Mouse (Mus musculus): ENCODE measurements at regions not wholly inside any gene's neighbourhood (a gene's known extent, or its start where the extent isn't known, plus 50 kb on each side); places are given as distances from the start of the nearest gene placed in this dataset.

DNA sequence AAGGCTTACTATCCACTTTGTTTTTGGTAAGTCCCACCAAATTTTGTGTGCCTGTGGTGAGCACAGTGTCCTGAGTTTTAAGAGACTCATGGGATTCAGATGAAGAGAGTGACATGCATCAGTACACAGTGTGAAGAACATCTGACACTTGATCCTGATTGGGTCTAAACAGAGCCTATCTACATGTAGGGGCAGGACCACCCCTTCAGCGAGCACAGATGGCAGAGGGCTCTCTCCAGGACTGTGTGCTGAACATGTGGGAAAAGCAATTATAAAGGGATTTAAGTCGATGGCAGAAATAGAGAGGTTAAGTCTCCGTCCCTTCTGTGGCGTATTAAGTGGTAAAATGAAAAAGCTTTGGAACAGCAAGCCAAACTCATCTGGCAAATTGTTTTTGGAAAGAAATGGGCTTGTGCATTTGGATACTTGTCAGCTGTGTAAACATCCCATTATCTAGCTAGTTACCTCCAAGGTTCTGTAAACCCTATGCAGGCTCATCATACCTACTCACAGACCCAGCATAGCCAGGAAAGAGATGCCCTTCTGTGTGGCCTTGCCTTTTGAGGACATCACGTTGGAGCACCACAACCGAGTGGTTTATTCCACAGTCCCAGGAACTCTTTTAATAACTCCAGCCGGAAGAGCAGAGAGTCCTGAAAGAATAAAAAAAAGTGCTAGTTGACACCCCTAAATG is 381.3 kb upstream of the Cdh11 start:
- H3K9me3 ChIP-seq, result no peaks in the 10 kb centered on the region

DNA sequence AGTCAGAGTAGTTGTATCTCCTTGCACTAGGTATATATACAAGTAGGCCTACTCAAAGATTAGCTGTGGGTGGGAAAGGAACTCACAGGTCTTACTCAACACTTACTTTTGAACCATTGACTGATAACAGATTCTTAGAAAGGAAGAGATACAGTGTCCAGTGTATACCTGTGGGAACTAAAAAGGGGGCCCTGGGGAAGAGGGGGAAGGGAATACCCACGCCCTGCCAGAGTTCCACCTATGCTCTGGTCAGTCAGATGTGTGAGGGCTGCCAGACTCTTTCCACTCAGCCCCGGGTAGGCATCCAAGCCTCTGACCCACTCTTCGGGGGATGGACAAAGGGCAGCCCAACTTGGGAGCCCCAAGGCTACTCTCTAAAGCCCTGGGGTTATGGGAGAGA is 387.9 kb upstream of the Cdh11 start:
- no peaks in the 10 kb centered on the region for H3K36me3 ChIP-seq (replicated peaks)
- no peak overlapping the region for H3K9ac ChIP-seq
- 94% methylated on average over 3 of the region's 3 CpGs for WGBS
- no peak for ATAC-seq (replicated peaks)
- H3K27ac ChIP-seq, result no peak overlapping the region
- H3K4me1 ChIP-seq, result no peaks in the 10 kb centered on the region
- H3K9me3 ChIP-seq, result no peaks in the 10 kb centered on the region
- H3K4me2 ChIP-seq, result no peak overlapping the region
- no peak overlapping the region for H3K4me3 ChIP-seq
- H3K27me3 ChIP-seq (replicated peaks), result no peaks in the 10 kb centered on the region

More for the DNA sequence above, 381.3 kb upstream of the Cdh11 start:
- H3K9ac ChIP-seq, result no peak overlapping the region
- no peaks in the 10 kb centered on the region for H3K27me3 ChIP-seq (replicated peaks)
- no peak overlapping the region for H3K4me3 ChIP-seq
- H3K27ac ChIP-seq, result no peak overlapping the region
- ATAC-seq (replicated peaks), result peak; percentile 75; the same call in 1 of the 2 replicates
- no peaks in the 10 kb centered on the region for H3K4me1 ChIP-seq
- no peaks in the 10 kb centered on the region for H3K36me3 ChIP-seq (replicated peaks)
- no peak overlapping the region for H3K4me2 ChIP-seq
- 45% methylated on average over 7 of the region's 7 CpGs for WGBS

DNA sequence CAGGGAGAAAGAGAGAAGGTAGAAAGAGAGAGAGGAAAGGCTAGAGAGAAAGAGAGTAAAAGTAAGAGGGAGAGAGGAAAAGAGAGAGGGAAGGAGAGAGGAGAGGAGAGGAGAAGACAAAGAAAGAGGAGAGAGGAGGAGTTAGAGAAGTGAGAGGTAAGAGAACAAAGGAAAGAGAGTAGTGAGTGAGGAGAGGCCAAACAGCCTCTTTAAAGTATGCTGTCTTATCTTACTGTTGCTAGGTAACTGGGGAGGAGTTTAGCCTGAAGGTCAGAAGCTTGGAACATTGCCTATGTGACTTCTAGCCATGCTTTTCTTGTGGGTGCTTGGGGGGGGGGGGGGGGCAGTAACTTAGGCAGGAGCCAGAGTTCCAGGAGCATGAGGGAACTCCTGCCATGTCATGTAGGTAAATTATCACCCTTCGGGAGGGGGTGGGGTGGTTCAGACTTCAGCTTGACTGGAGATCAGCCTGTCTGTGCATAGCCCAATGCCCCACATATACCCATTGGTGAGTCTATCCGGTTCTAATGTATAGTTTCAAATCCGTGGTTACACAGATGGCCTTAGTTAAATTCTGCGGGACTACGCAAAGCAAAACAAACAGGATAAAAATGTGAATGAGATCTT is 388.5 kb upstream of the Cdh11 start:
- Histone ChIP-seq H3K9ac (no peak overlapping the region), H3K27me3 (replicated peaks) (no peaks in the 10 kb centered on the region), H3K27ac (no peak overlapping the region), H3K4me1 (no peaks in the 10 kb centered on the region), H3K4me2 (no peak overlapping the region), H3K36me3 (replicated peaks) (no peaks in the 10 kb centered on the region), H3K9me3 (no peaks in the 10 kb centered on the region), H3K4me3 (no peak overlapping the region)
- 71% methylated on average over 5 of the region's 5 CpGs for WGBS
- no peak for ATAC-seq (replicated peaks)

DNA sequence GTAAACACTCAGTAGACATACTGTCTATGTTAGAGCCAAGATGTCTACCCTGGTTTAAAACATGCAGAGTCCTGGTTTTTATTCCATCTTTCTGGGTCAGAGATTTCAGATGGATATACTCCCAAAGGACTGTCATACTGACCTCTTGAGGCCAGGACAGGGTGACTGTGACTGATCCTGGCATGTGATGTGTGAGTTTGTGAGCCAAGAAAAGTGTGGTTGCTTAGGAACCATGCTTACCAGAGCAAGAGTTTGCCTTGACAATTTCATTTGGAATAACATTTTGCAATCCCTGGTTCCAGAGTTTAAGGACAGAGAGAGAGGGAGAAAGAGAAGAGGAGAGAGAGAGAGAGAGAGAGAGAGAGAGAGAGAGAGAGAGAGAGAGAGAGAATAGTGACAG is 395.2 kb upstream of the Cdh11 start:
- no peaks in the 10 kb centered on the region for H3K27me3 ChIP-seq (replicated peaks)
- no peak overlapping the region for H3K4me3 ChIP-seq
- ATAC-seq (replicated peaks), result no peak
- no peaks in the 10 kb centered on the region for H3K36me3 ChIP-seq (replicated peaks)
- no peak overlapping the region for H3K9ac ChIP-seq
- H3K9me3 ChIP-seq, result no peaks in the 10 kb centered on the region
- no peaks in the 10 kb centered on the region for H3K4me1 ChIP-seq
- H3K27ac ChIP-seq, result no peak overlapping the region
- no peak overlapping the region for H3K4me2 ChIP-seq

DNA sequence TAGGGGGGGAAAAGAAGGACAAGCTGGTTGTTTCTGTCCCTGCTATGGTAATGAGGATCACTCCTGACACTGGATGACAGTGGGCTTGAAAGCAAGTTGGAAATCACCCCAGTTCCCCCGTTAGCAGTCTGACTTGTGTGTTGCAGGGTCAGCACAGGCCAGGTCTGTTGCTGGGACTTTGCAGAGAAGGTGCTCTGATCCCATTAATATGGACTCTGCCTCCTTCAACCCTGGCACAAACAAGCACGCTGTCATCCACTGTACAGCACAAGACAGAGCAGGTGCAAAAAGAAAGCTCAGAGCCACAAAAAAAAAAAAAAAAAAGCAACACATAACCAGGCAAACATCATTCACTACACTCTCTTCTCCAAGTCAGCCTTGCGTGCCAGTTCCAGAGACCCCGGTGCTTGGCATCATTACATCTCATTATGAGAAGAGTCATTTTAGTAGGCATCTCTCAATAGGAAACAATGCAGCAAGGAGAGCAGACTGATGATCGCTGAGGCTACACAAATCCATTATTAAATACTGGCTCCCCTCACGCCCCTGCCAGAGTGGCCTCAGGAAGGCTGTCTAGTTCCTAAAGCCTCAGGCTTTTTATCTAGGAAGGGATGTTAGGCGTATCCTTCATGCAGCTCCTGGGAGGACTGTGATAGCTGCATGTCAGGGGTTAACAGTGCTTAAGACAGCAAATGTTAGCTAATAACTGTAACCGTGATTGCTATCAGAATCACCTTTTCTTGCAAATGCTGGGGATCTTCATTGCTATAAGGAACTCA is 403.5 kb upstream of the Cdh11 start:
- Histone ChIP-seq H3K9ac (no peak overlapping the region), H3K4me1 (peaks cover 9% of the 10 kb centered on the region), H3K9me3 (no peaks in the 10 kb centered on the region), H3K36me3 (replicated peaks) (no peaks in the 10 kb centered on the region), H3K4me2 (no peak overlapping the region), H3K27me3 (replicated peaks) (no peaks in the 10 kb centered on the region), H3K27ac (no peak overlapping the region), H3K4me3 (no peak overlapping the region)
- peak; percentile 45; the same call in 1 of the 2 replicates for ATAC-seq (replicated peaks)
- WGBS, result 35% methylated on average over 8 of the region's 8 CpGs

DNA sequence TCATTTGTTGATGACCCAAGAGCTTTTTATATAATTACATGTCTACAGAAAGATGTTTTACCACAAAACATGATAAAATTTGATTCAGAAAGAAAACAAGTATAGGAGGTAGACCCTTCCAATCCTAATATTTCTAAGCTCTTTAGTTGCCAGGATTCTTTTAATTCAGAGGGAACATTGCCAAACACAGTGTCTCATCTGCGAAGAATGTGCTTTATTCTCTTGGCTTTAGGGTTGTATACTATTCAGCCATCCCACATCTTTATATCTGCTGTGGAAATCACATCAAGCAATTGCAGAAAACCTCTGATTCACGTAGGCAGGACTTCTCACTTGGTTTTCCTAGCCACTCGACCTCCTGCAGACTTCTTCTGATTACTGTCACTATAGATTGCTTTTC is 412.8 kb upstream of the Cdh11 start:
- no peaks in the 10 kb centered on the region for H3K36me3 ChIP-seq (replicated peaks)
- ATAC-seq (replicated peaks), result no peak
- H3K4me3 ChIP-seq, result no peak overlapping the region
- H3K4me1 ChIP-seq, result no peaks in the 10 kb centered on the region
- H3K27ac ChIP-seq, result no peak overlapping the region
- H3K9me3 ChIP-seq, result no peaks in the 10 kb centered on the region
- no peaks in the 10 kb centered on the region for H3K27me3 ChIP-seq (replicated peaks)
- WGBS, result 69% methylated on average over 3 of the region's 3 CpGs
- no peak overlapping the region for H3K4me2 ChIP-seq
- H3K9ac ChIP-seq, result no peak overlapping the region

DNA sequence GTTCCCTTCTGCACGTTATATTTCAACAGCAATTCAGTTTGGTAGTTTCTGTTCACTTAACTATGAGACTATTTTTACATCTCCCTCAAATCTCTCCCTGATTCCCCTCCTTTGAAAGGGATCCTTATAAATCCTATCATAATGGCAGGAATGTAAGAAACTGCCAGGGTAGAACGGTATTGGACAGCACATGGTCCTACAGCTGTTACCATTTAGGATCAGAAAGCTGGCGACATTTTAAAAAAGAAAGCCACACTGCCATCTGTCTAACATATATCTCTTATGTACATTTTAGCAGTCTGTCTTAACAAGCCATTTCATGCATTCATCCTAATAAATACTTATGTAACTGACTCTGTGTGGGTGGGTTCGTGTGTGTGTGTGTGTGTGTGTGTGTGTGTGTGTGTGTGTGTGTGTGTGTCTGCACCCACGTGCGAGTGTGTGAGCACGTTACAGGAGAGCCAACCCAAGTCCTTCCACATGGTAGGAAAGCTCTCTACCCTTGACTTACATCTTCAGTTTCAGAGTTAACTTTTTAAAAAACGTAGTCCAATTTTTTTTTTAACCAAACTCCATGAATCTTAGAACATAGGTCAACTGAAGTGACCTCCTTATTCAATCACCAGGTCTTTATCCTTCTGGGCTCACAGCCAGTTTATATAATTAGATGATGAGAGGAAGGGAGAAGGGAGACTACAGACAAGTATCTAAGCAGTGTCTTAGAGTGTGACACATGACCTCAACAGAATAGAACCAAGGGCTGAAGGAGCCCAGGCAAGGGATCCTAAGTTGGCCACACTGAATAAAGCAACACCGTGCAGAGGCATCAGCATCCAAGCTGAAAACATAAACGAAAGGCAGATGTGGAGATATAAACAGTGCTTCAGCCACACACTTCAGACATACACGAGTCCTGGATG is 414.5 kb upstream of the Cdh11 start:
- H3K4me2 ChIP-seq, result no peak overlapping the region
- WGBS, result 73% methylated on average over 11 of the region's 11 CpGs
- ATAC-seq (replicated peaks), result no peak

DNA sequence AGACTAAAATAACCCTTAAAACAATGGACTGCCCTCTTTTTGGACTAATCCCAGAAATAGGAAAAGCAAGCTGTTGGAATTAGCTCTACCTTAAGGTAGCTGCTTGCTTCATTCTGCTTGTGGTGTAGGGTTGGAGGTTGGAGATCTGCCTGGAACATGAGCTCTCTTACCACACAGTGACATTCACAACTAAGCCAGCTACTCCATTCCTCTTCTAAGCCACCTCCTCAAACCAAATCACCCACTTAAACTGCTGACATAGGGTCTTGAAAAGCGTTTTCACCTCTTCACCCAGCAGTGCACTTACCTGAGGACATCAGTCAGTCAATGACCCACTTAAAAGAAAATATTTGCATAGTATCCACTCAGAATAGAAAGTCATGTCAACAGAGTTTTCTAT is 418.3 kb upstream of the Cdh11 start:
- ATAC-seq (replicated peaks), result no peak
- Histone ChIP-seq H3K9ac (no peak overlapping the region), H3K4me1 (no peaks in the 10 kb centered on the region), H3K4me3 (no peak overlapping the region), H3K9me3 (no peaks in the 10 kb centered on the region), H3K36me3 (replicated peaks) (no peaks in the 10 kb centered on the region), H3K27me3 (replicated peaks) (no peaks in the 10 kb centered on the region), H3K27ac (no peak overlapping the region), H3K4me2 (no peak overlapping the region)
- 74% methylated on average over 1 of the region's 1 CpGs for WGBS

More for the DNA sequence above, 414.5 kb upstream of the Cdh11 start:
- no peak overlapping the region for H3K4me3 ChIP-seq
- no peaks in the 10 kb centered on the region for H3K27me3 ChIP-seq (replicated peaks)
- H3K36me3 ChIP-seq (replicated peaks), result no peaks in the 10 kb centered on the region
- H3K27ac ChIP-seq, result no peak overlapping the region
- no peaks in the 10 kb centered on the region for H3K9me3 ChIP-seq
- H3K4me1 ChIP-seq, result no peaks in the 10 kb centered on the region
- no peak overlapping the region for H3K9ac ChIP-seq

DNA sequence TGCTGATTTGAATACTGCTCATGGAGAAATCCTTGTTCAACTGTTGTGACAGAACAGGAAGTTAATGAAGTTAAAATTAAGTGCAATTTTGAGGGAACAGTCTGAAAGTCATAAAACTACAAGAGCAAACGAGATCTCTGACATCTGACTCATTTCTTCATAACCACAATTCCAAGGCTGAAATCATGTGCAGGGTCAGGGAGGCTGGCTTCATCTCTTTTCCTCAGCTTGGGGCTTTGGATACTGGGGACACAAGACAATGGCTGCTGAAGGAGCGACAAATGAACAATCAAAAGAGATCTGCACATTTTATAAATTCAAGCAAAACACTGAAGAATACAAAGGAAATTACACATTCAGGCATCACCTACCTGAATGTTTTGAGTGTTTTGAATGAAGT is 429.2 kb upstream of the Cdh11 start:
- no peaks in the 10 kb centered on the region for H3K4me1 ChIP-seq
- H3K9me3 ChIP-seq, result no peaks in the 10 kb centered on the region
- ATAC-seq (replicated peaks), result no peak
- H3K27me3 ChIP-seq (replicated peaks), result no peaks in the 10 kb centered on the region
- WGBS, result 74% methylated on average over 2 of the region's 2 CpGs
- no peak overlapping the region for H3K4me3 ChIP-seq
- H3K36me3 ChIP-seq (replicated peaks), result no peaks in the 10 kb centered on the region
- H3K4me2 ChIP-seq, result no peak overlapping the region
- H3K9ac ChIP-seq, result no peak overlapping the region
- H3K27ac ChIP-seq, result no peak overlapping the region

DNA sequence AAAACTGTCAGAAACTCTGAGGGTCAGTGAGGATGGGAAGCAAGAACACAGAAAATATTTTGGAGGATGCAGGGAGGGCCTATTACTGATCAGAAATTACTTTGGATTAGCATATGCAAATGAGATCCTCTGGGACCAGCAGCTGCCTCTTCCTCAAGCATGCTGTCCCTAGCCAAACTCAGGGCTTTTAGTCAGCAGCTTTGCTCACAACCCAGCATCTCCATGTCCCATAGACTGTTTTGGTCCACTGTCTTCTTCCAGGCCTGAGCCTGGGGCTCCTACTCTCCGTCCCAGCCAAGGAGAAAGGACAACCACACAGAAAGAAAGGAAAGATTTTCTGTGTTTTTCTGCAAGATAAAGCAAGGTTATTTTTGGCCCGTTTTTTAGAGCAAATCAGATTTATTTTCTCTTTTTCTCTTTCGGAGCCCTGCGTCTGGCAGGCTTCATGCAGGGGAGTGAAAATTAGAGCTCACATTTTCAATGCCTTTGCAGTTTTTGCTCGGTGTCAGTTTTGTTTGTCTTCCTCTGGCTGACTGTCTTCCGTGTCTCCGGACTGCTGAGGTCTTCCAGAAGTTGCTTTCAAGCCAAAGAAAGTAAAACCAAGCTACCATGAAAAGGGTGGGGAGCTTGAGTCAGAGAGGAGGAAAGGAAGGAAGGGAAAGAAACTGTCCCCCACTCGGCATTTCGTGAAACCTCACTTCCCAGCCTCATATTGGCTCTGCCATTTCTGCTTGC is 445.5 kb upstream of the Cdh11 start:
- Histone ChIP-seq H3K27ac (no peak overlapping the region), H3K4me1 (no peaks in the 10 kb centered on the region), H3K36me3 (replicated peaks) (no peaks in the 10 kb centered on the region), H3K4me3 (no peak overlapping the region), H3K9ac (no peak overlapping the region), H3K9me3 (no peaks in the 10 kb centered on the region), H3K4me2 (no peak overlapping the region), H3K27me3 (replicated peaks) (no peaks in the 10 kb centered on the region)
- WGBS, result 68% methylated on average over 9 of the region's 9 CpGs
- no peak for ATAC-seq (replicated peaks)

DNA sequence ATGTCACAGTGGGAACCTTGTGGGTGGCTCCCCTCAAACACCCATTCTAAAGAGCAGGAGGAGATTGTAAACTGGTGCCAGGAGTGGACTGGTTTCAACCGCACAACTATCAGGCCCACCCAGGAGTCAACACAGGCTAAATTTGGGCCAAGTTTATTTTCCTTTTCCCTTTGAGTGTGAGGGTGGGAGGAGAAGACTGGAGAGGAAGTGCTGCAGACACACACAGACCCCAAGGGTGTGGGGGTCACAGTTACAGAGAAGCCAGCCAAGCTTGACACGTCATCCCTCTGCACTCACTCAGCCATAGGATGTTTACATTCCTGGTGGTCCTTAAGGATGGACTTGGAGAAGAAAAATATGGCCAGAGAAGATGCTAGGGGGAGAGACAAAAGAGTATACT is 448.9 kb upstream of the Cdh11 start:
- no peak overlapping the region for H3K4me3 ChIP-seq
- H3K27ac ChIP-seq, result no peak overlapping the region
- no peaks in the 10 kb centered on the region for H3K4me1 ChIP-seq
- H3K9me3 ChIP-seq, result no peaks in the 10 kb centered on the region
- 56% methylated on average over 2 of the region's 2 CpGs for WGBS
- no peak overlapping the region for H3K9ac ChIP-seq
- H3K36me3 ChIP-seq (replicated peaks), result no peaks in the 10 kb centered on the region
- no peak for ATAC-seq (replicated peaks)
- H3K27me3 ChIP-seq (replicated peaks), result no peaks in the 10 kb centered on the region
- no peak overlapping the region for H3K4me2 ChIP-seq
